Mouse (Mus musculus): ENCODE results near the gene Ccdc142. TPM values are rescaled to one million over a fixed set of nuclear protein-coding genes. Genes with fewer than 3 reads are reported as not detected.

The Ccdc142 gene
- total RNA-seq, 2 experiments from 2014 or later, result 2.3 to 2.7 TPM

DNA sequence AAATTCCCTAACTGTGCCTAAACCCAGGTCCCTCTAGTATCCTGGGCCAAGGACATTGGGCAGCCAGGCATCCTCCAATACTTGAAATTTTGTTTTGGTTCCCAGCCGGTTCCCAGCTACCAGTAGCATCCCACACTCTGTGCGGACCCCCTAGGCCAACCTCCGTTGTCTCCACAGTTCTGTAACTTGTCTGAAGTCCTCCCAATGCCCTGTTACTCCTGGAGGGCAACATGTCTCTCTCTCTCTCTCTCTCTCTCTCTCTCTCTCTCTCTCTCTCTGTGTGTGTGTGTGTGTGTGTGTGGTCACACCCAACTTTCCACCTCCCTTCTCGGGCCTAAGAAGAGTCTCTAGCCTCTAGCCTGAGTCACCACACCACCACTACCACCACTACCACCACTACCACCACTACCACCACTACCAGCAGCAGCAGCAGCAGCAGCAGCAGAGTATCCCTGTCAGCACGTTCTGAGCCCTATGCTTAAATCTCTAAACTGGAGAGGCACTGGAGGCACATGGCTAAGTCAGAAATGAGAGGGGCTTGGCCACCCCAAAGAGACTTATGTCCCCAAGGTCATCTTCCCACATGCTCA, 35.0 kb downstream of the Ccdc142 start:
- intact Hi-C loops (cut with DNase I), result no loop called here
- peak in 1 of 2 experiments; percentile 37 for DNase-seq

- intact Hi-C loops (cut with DNase I), result no loop called here
- peak; percentile 86 for DNase-seq
These were observed 35.6 kb downstream of the Ccdc142 start for GRCm38 (mm10) chr6:83136881-83137575.

DNA sequence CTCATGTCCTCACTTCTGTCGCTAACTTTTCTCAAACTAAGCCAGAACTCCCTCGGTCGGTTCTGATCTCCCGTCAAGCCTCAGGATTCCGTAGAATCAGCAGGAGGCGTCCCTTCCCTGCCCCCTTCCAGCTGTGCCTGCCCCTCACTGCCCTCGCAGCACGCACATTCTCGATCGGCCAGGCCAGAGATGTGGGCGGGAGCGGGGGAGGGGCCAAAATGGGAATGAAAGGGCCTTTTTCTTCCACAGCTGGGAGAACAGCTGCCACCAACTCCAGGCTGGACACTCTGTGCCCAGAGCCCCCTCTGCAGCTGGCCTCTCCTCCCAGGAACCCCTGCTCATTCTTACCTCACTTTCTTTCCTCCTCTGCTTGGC, 36.2 kb downstream of the Ccdc142 start:
- peak; percentile 94 to 95 for DNase-seq
- intact Hi-C loops (cut with DNase I), result no loop called here

DNA sequence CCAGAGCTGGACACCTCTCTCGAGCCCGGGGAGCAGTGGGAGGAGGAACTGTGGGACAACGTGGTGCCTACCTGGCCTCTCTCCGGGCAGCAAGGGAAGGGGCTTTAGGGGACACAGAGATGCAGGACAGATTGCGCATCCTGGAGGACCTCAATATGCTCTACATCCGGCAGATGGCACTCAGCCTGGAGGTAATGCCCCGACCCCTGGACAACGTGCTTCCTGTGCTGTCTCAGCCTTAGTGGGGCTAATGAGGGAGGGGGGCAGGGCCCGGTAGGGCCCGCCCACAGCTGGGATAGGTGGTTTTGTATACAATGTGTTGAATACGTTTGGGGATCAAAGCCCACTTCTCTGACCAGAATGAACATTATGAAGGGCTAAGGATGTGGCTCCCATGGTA, 36.7 kb downstream of the Ccdc142 start:
- DNase-seq, result no peak
- intact Hi-C loops (cut with DNase I), result no loop called here

DNA sequence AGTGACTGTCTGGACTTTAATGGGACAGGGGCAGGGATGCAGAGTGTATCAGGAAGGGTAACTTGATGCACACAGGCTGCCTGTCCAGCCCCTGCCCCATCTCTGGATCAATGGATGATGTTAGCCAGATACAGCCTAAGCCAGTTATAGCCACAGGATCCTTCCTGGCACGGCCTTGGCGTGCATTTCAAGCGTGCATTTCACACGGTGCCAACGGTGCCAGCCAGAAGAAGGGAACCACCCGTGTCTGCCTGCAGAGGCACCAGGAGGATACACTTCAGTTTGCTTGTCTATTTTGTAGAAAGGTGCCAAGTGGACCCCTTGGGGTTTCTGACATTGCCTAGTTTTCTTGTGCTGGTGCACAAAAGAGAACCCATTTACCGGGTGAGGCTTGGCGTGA, 38.6 kb downstream of the Ccdc142 start:
- DNase-seq, result no peak

GRCm38 (mm10) chr6:83141636-83142035, 40.2 kb downstream of the Ccdc142 start:
- intact Hi-C loops (cut with DNase I), result loop anchor here (2.0 kb wide), 1 partner anchor 15 kb away; the partner anchor contains the start of genes 1700003E16Rik and Wdr54
- peak in 1 of 2 experiments; percentile 41 for DNase-seq

More for the DNA sequence above, 38.6 kb downstream of the Ccdc142 start:
- intact Hi-C loops (cut with DNase I), result no loop called here

DNA sequence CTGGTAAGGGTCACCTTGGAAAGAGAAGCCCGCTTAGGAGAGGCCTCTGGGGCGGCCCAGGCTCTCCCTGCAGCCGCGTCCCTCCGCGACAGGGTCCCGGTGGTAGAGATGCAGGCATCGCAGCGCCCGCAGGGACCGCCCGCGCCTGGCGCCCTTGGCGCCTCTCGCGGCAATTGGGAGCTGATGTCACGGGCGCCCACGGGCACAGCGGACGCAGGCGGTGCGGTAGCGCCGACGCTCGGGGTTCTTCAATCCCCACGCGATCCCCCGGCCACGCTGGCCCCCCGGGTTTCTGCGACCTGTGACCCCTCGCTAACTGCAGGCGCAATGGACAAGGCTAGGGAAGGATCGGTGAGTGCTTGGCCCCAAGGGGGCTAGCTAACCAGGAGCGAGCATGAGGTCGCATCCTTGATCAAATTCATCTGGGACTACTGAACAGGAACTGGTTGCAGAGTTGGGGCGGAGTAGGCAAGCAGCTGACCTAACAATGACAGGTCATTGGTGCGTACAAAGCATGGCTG, 40.9 kb downstream of the Ccdc142 start:
- intact Hi-C loops (cut with DNase I), result loop anchor here (2.0 kb wide), 1 partner anchor 15 kb away; the partner anchor contains the start of genes 1700003E16Rik and Wdr54
- DNase-seq, result peak; percentile 48 to 54

DNA sequence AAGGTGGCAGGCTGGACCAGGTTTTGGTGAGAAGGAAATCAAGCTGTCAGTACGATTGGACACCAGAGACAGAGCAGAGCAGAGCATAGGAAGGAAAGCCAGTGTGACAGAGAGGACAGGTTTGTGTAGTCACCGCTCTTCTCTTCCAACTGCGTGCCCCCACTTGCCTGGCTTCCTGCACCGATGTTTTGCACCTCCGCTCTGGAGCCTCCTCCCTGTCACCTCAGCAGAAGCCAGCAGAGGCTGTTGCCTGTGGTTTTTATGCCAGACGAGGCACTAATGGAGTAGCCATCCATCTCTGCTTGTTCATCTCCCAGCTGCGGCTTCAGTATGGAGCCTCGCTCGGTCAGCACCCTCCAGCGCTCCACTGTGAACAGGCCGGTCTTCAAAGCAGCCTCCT, 41.5 kb downstream of the Ccdc142 start:
- DNase-seq, result no peak
- intact Hi-C loops (cut with DNase I), result loop anchor here (2.0 kb wide), 1 partner anchor 14 kb away; the partner anchor contains the start of genes 1700003E16Rik and Wdr54

GRCm38 (mm10) chr6:83145209-83145608, 43.8 kb downstream of the Ccdc142 start:
- no peak for DNase-seq
- intact Hi-C loops (cut with DNase I), result no loop called here

DNA sequence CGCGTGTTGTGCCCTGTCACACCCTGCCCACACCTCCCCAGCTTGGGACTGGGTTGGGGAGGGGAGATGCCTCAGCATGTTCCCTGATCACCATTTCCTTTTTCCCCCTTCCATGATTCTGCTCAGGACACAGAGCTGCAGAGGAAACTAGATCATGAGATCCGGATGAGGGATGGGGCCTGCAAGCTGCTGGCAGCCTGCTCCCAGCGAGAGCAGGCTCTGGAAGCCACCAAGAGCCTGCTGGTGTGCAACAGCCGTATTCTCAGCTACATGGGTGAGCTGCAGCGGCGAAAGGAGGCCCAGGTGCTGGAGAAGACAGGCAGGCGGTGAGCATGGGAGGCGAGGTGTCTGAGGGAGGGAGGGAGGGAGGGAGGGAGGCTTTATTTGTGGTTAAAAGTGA, 44.4 kb downstream of the Ccdc142 start:
- intact Hi-C loops (cut with DNase I), result no loop called here
- DNase-seq, result no peak

DNA sequence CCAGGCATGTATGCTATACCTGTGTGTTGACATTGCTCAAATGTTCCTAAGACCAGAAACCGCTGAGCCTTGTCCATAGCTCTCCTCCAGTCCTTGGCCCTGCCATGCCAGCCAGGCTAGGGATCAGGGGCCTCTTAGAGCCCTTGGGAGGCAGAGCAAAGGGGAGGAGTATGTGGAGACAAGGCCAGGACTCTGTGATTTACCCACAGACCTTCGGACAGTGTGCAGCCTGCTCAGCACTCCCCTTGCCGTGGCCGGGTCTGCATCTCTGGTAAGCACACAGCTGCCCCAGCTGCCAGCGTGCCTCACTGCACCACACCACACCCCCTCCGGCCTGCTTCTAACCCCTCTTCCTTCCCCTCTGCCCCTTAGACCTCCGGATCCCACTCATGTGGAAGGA, 45.9 kb downstream of the Ccdc142 start:
- intact Hi-C loops (cut with DNase I), result no loop called here
- DNase-seq, result no peak

GRCm38 (mm10) chr6:83151721-83152120, 50.3 kb downstream of the Ccdc142 start:
- DNase-seq, result no peak
- intact Hi-C loops (cut with DNase I), result no loop called here

GRCm38 (mm10) chr6:83153038-83153437, 51.6 kb downstream of the Ccdc142 start:
- intact Hi-C loops (cut with DNase I), result no loop called here
- no peak for DNase-seq

DNA sequence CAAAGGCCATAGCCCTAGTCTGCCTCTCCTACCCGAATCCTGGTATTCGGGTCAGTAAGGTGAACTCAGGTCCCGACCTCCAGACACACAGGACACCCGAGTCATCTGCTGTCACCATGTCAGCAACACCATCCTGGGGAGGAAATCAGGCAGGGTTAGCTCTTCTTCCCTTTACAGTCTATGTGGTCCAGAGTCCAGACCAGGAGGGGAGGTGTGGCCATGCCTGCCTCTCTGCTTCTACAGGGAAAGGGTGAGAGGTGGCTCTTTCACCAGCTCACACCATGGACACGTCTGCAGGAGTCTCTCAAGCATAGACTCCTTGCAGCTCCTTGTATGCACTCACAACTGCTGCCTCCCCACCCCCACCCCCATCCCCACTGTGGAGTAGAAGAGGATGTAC, 52.1 kb downstream of the Ccdc142 start:
- DNase-seq, result no peak
- intact Hi-C loops (cut with DNase I), result no loop called here

DNA sequence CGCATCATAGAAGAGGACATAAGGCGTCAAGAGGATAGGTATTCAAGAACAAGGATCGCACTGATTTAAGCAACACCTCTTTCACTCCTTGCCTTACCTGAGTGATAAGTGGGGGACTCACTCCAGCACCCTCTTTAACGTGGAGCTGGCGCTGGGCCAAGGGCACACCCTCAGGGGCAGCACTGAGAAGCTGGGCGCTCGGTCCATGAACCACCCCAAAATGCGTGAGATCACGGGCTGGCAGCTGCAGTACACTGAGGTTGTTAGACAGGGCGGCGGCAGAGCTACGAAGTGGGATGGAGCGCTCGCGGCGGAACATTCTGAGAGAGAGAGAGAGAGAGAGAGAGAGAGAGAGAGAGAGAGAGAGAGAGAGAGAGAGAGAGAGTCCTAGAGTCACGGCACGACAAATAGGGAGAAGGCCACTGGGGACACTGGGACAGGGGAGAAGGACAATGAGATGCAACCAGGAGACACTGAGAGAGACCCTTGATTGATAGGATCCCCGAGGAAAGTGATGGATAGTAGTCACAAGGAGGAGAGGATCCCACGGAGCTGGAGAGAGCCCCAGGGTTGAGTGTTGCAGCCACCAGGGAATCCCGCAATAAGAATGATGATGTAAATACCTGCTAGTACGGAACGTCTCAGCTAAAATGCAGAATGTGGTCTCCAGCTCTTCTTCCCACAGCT, 54.3 kb downstream of the Ccdc142 start:
- intact Hi-C loops (cut with DNase I), result loop anchor here (2.0 kb wide), 1 partner anchor 13 kb away; no protein-coding TSS in a partner anchor
- DNase-seq, result no peak

DNA sequence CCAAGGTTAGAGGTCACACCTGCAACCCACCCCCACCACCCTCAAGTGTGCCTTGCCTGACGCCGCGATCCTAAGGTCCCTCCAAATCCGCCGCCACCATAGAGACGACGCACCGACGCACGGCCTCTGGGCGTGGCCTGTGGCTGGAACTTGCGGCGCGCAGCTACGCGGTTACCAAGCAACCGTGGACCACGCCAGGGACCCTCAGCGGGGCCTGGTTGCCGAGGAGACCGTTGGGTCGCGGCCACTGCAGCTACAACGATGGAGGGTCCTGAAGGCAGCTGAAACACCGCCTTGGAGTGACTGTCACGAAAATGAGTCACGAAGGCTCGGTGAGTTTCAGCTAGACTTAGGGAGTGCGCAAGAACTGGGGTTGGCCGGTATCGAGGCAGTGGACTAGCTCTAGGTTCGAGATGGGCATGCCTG, 54.9 kb downstream of the Ccdc142 start, which contains the start of the genes Wdr54 and 1700003E16Rik:
TSS of gene Wdr54 (minus strand) at position 139 of the 426 bp plus-strand sequence.
TSS of gene 1700003E16Rik (plus strand) at position 146 of the 426 bp plus-strand sequence.
- peak; percentile 58 to 73 for DNase-seq

More for the DNA sequence above, 54.9 kb downstream of the Ccdc142 start, which contains the start of the genes Wdr54 and 1700003E16Rik:
- intact Hi-C loops (cut with DNase I), result loop anchor here (2.0 kb wide), 1 partner anchor 13 kb away; no protein-coding TSS in a partner anchor

Small RNA genes lying within 50 kb of the gene (microRNA-seq; reads per million reads assigned to microRNA genes)
- gene Mir3470a, result 0 reads per million in 2 experiments

Other genes with a start within 250 kb of the Ccdc142 start
- under 1 TPM; 0.22 to 0.29 TPM for gene Sema4f, start 161.8 kb upstream of the Ccdc142 start, total RNA-seq (2021)
- under 1 TPM in 1 of 2 experiments, not detected in 1; 0.53 TPM for gene M1ap, start 154.7 kb upstream of the Ccdc142 start, total RNA-seq (2021)
- gene Dok1, start 68.1 kb upstream of the Ccdc142 start, total RNA-seq (2021), result 1 to 10 TPM; 5.2 to 6.8 TPM
- 1 to 10 TPM; 6.0 to 6.8 TPM for gene Loxl3, start 67.4 kb upstream of the Ccdc142 start, total RNA-seq (2021)
- gene Aup1, start 47.1 kb upstream of the Ccdc142 start, total RNA-seq (2021), result 10 to 100 TPM; 74.2 to 85.8 TPM
- gene Htra2, start 46.3 kb upstream of the Ccdc142 start, total RNA-seq (2021), result 10 to 100 TPM; 32.9 to 35.6 TPM
- gene Dqx1, start 43.8 kb upstream of the Ccdc142 start, total RNA-seq (2021), result under 1 TPM; 0.22 to 0.55 TPM
- gene Tlx2, start 31.3 kb upstream of the Ccdc142 start, total RNA-seq (2021), result not detected
- gene Pcgf1, start 23.7 kb upstream of the Ccdc142 start, total RNA-seq (2021), result 1 to 10 TPM; 6.9 to 8.7 TPM
- gene Lbx2, start 15.2 kb upstream of the Ccdc142 start, total RNA-seq (2021), result 1 to 10 TPM in 1 of 2 experiments, under 1 TPM in 1; 0.55 to 1.3 TPM
- 1 to 10 TPM; 1.9 to 2.1 TPM for gene Gm42688, start within 50 bp of the Ccdc142 start, total RNA-seq (2021)
- gene Mrpl53, start 7.4 kb downstream of the Ccdc142 start, total RNA-seq (2021), result 100 to 1,000 TPM; 111 to 125 TPM
- 10 to 100 TPM; 13.4 to 15.8 TPM for gene Mogs, start 13.9 kb downstream of the Ccdc142 start, total RNA-seq (2021)
- gene Wbp1, start 20.0 kb downstream of the Ccdc142 start, total RNA-seq (2021), result 10 to 100 TPM; 83.1 to 83.9 TPM
- gene Ino80b, start 23.8 kb downstream of the Ccdc142 start, total RNA-seq (2021), result 10 to 100 TPM; 14.6 to 17.6 TPM
- gene Rtkn, start 33.9 kb downstream of the Ccdc142 start, total RNA-seq (2021), result 10 to 100 TPM; 10.7 to 11.7 TPM
- gene Wdr54, start 54.8 kb downstream of the Ccdc142 start, total RNA-seq (2021), result 1 to 10 TPM; 1.7 to 1.8 TPM
- gene 1700003E16Rik, start 54.8 kb downstream of the Ccdc142 start, total RNA-seq (2021), result under 1 TPM in 1 of 2 experiments, not detected in 1; 0.12 TPM
- gene Dctn1, start 64.3 kb downstream of the Ccdc142 start, total RNA-seq (2021), result 100 to 1,000 TPM; 121 to 127 TPM
- gene Slc4a5, start 118.2 kb downstream of the Ccdc142 start, total RNA-seq (2021), result not detected
- 1 to 10 TPM; 5.0 to 5.4 TPM for gene Mthfd2, start 224.3 kb downstream of the Ccdc142 start, total RNA-seq (2021)
- gene Mob1a, start 224.4 kb downstream of the Ccdc142 start, total RNA-seq (2021), result 10 to 100 TPM; 30.5 to 35.1 TPM
- 100 to 1,000 TPM; 235 to 249 TPM for gene Bola3, start 247.5 kb downstream of the Ccdc142 start, total RNA-seq (2021)